In genomic region chr8:117673430-117673830, GRCm38 (mm10) we compare ENCODE assay signal across 8 mouse cellular contexts. TPM values are rescaled to one million over a fixed set of nuclear protein-coding genes. Genes with fewer than 3 reads are reported as not detected.
DNase-seq lines count a peak whose midpoint lies in the region; ATAC-seq and TF ChIP-seq lines count a peak whose summit lies in the region.

TSS of gene Sdr42e1 (minus strand) at chr8:117673689.

- H3K27ac ChIP-seq in ES-E14 (ENCODE audit: insufficient read depth, low read depth, low read length, poor library complexity, severe bottlenecking): no peak within 1 kb of the TSS
- no peak within 1 kb of the TSS for H3K27ac ChIP-seq in intestine, embryonic 15.5 days

- H3K9me3 ChIP-seq in ES-E14 (ENCODE audit: control insufficient read depth, insufficient read depth, low read depth, low read length): no peaks in the 10 kb centered on the region
- no peaks in the 10 kb centered on the region for H3K9me3 ChIP-seq in intestine, embryonic 15.5 days

- ATAC-seq in intestine, embryonic 15.5 days: peak; percentile 31
- ATAC-seq in megakaryocyte progenitor cell, adult 5-6 weeks (replicated peaks; ENCODE audit: poor library complexity): peak; percentile 97

- H3K4me3 ChIP-seq in ES-E14 (ENCODE audit: insufficient read depth in 1 of 2, low read depth in 1 of 2, low read length in 2 of 2, poor library complexity in 1 of 2, severe bottlenecking in 1 of 2): peak within 1 kb of the TSS; percentile 53 to 67
- H3K4me3 ChIP-seq in intestine, embryonic 15.5 days (replicated peaks): peak within 1 kb of the TSS; percentile 58

- in situ Hi-C loops in ES-E14 (cut with MboI; ENCODE audit: low sequenced_read_pairs in 2 of 2, unreplicated experiment in 2 of 2): no loop called here

- peak within 1 kb of the TSS; percentile 80 for H3K4me2 ChIP-seq in intestine, embryonic 15.5 days (replicated peaks)

- no peak for DNase-seq in ES-E14 (ENCODE audit: low read depth, low spot score)
- peak; percentile 13 for DNase-seq in c-Kit-positive CD71-positive TER-119-negative erythroid progenitor cells, embryonic 14.5 days (ENCODE audit: low read depth)
- peak; percentile 21 for DNase-seq in gastrocnemius, postnatal 14 days
- DNase-seq in left cerebral cortex, postnatal 25 days (ENCODE audit: low spot score in 2 of 2): peak; percentile 40 to 41
- DNase-seq in right cerebral cortex, adult 2 months (ENCODE audit: low spot score in 2 of 2): peak; percentile 49 to 67
- peak; percentile 50 for DNase-seq in urinary bladder, adult 2 months (ENCODE audit: low spot score)

- intact Hi-C loops in gastrocnemius, postnatal 14 days (cut with DNase I; ENCODE audit: low total_unique reads): no loop called here
- intact Hi-C loops in left cerebral cortex, postnatal 25 days (cut with DNase I): no loop called here

- no peaks in the 10 kb centered on the region for H3K36me3 ChIP-seq in ES-E14 (ENCODE audit: control insufficient read depth, insufficient read depth, low read length, poor library complexity, severe bottlenecking)
- no peaks in the 10 kb centered on the region for H3K36me3 ChIP-seq in intestine, embryonic 15.5 days

- peak within 1 kb of the TSS; percentile 45 for H3K9ac ChIP-seq in ES-E14 (ENCODE audit: insufficient read depth, low read depth, low read length, poor library complexity, severe bottlenecking)
- peak within 1 kb of the TSS; percentile 71 for H3K9ac ChIP-seq in intestine, embryonic 15.5 days

- H3K27me3 ChIP-seq in intestine, embryonic 15.5 days (replicated peaks): no peaks in the 10 kb centered on the region

- no peaks in the 10 kb centered on the region; a peak in 1 of 4 replicates for H3K4me1 ChIP-seq in ES-E14 (ENCODE audit: control insufficient read depth in 2 of 2, insufficient read depth in 2 of 2, low read length in 2 of 2, poor library complexity in 1 of 2)
- peaks cover 8% of the 10 kb centered on the region for H3K4me1 ChIP-seq in intestine, embryonic 15.5 days (replicated peaks)

- 11% methylated on average over 17 of the region's 17 CpGs for WGBS in intestine, embryonic 15.5 days

TF ChIP-seq in ES-E14, 5 proteins besides CTCF, POLR2A, EP300 and RAD21:
- TF ChIP-seq ZC3H11A (IDR thresholded peaks at IDR 0.05; ENCODE audit: borderline replicate concordance, low read depth, low read length): no peak
- no peak for TF ChIP-seq MAFK (IDR thresholded peaks at IDR 0.05; ENCODE audit: insufficient read depth, low read depth, low read length)
- no peak for TF ChIP-seq ZNF384 (IDR thresholded peaks at IDR 0.05; ENCODE audit: low read depth, low read length)
- TF ChIP-seq HCFC1 (IDR thresholded peaks at IDR 0.05; ENCODE audit: borderline replicate concordance, insufficient read depth, low read length): no peak
- TF ChIP-seq CHD2 (IDR thresholded peaks at IDR 0.05; ENCODE audit: low read depth, low read length): no peak

RNA-seq across cellular contexts. Expression of gene Sdr42e1, which starts in this region (rescaled TPM):
- 1.7 and 2.5 TPM in 2 replicates for total RNA-seq in ES-E14 (2012; rRNA removed)
- total RNA-seq in gastrocnemius, postnatal 14 days (2021): under 1 TPM; 0.37 to 0.55 TPM
- 6.0 and 6.6 TPM in 2 replicates for polyA plus RNA-seq in intestine, embryonic 15.5 days (2015; fragmentation: Nextera tagmentation; extraction: Ambion mirVana)
- 1 to 10 TPM; 4.8 to 5.2 TPM for total RNA-seq in left cerebral cortex, postnatal 25 days (2021)
- total RNA-seq in megakaryocyte progenitor cell, adult 5-6 weeks (2015): 3.4 and 4.2 TPM in 2 replicates
- 4.4 and 5.1 TPM in 2 replicates for total RNA-seq in megakaryocyte progenitor cell, adult 5-6 weeks (2017)
- 58.3 and 71.6 TPM in 2 replicates for polyA plus RNA-seq in urinary bladder, adult 2 months (2012; rRNA removed)

Comparison
In these comparisons a context has a peak if more than half of its experiments do, and no peak if none do; other contexts are left out.
1. Peak in DNase-seq in gastrocnemius, postnatal 14 days; RNA of the gene not detected or under 1 TPM.